Mouse (Mus musculus) forelimb bud, embryonic 11.5 days (tissue): ENCODE data around the gene Fbf1.

Experiments
- DNase-seq: peaks from one replicate; pipeline ENCODE4 v3.0.0-alpha.2; 2012; ENCODE audit warnings: low read depth, low spot score

Gene Fbf1

DNA sequence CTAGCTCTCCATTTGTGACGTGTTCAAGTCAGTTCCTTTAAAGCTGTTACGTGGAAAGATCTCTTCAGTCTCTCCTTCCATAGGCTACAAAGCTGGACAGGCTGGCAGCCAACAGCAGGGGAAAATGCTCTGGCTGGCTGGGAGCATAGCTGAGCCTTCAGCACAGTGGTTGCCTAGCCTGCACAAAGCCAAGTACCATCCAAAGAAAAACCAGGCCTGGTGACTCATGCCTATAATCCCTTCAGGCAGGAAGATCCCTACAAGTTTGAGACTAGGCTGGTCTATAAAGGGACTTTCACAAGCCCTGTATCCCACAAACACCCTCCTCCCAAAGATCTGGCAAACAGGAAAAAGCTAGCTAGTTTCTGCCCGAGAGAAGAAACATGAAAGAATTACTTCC lies 17.9 kb upstream of the Fbf1 start:
- DNase-seq: no peak

DNA sequence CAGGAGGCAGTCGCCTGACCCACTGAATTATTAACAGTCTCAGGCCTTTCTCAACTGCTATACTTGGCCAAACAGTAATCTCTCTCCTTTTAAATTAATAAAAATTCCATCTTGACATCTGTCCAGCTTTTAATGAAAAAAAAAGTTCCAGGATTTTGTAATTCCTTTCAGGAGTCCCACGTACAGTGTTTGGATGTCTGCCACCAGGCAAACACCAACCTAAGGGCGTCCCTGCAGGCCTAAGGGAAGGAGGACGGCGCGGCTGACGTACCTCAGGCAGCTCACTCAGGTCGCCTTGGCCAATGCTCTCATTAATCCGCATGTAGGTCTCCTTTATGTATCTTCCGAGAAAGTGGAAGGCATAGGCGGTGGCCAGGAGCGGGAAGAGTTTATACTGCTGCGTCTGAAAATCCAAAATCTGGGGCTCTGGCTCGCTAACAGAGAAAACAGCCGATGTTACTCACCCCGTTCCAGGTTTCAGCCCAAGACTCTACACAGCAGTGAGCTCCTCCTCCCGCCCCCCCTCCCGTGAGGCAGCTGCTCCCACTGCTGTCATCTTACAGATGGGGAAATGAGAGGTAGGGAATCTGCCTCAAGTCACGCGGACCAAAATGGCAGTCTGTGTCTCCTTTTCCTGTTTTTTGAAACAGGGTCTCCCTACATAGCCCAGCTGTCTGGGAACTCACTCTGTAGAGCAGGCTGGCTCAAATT lies 10.6 kb upstream of the Fbf1 start:
- DNase-seq: no peak

- DNase-seq: no peak
Measured at GRCm38 (mm10) chr11:116176010-116176409, 8.0 kb upstream of the Fbf1 start.

- no peak for DNase-seq
Measured at GRCm38 (mm10) chr11:116174775-116175448, 6.9 kb upstream of the Fbf1 start.

DNA sequence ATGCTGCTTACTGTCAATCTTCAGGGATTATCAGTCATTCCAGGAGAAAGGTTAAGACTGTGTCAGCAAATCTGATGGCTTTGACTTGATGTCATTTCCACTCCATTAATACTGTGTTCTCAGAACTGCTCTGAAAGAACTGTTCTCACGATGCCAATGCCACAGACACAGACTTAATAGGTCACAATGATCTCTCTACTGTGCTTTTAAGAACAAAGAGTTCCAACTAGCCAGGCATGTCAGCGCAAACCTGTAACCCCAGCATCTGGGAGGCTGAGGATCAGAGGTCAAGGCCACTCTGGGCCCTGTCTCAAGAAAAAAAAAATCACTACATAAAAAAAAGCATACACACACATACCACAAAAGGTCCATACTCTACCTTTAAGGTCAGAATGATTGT lies 4.0 kb upstream of the Fbf1 start:
- DNase-seq: no peak

DNA sequence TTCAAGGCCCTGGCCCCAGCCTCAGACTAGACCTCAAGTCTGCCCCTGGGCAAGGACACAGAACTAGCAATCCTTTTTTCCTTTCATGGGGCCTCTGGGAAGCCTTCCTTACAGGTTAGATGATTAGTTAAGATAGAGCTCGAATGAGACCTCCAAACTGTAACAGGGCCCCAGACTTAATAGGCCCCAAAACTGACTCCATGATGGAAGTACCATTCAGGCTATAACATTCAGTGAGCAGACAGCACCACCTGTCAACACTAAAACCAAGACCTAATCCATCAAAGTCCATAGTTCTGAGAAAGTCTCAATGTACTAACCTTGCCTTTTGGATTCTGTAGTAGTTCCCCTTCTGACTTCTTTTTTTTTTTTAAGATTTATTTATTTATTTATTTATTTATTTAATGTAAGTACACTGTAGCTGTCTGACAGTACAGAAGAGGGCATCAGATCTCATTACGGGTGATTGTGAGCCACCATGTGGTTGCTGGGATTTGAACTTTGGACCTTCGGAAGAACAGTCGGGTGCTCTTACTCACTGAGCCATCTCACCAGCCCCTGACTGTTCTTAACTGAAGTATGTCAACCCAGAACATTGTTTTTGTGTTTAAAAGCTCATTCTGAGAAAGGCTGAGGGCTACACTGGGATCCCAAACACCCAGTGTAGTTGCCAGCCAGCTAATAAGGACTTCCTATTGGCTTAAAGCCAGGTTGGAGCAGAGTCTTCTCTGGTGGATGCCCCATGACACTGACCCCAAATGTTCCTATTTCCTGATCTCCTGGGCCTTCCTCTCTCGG lies 2.2 kb upstream of the Fbf1 start:
- no peak for DNase-seq

GRCm38 (mm10) chr11:116169214-116169613 lies 1.2 kb upstream of the Fbf1 start:
- no peak for DNase-seq

GRCm38 (mm10) chr11:116167232-116167631 lies 734 bp downstream of the Fbf1 start:
- peak; percentile 19 for DNase-seq

GRCm38 (mm10) chr11:116163002-116163401 lies 5.0 kb downstream of the Fbf1 start:
- no peak for DNase-seq

DNA sequence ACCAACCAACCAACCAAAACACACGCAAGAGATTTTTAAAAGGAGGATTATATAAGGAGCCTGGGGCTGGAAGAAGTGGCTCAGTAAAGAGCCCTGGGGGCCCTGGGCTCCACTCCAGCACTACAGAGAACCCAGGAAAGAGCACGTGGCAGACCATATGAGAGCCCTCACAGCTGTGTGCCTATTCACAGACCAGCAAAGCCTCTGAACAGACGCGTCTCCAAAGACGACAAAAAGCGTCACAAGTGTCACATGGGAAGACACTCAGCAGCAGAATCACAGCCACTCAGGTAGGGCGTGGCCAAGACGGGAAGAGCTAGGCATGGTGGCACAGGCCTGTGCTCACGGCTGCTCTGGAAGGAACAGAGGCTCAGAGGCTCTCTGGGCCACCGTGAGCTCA lies 5.8 kb downstream of the Fbf1 start:
- no peak for DNase-seq

DNA sequence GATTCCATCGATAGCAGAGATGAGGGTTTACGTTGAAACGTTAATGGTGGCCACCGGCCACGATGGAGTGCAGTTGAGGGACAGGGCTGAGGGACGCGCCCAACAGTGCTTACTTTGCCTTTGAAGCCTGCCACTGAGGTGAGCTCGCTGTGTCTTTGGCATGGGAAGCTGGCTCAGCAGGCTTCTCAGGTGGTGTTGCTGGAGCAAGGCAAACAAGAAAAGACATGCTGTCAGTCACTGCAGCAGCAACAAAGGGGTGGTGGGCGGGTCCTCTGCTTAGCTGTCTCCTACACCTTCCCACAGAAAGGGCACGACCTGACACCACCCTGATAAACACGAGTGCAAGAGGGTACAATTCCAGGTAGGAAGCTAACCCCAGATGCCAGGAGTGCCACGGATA lies 6.7 kb downstream of the Fbf1 start:
- DNase-seq: no peak

- DNase-seq: no peak
Measured at GRCm38 (mm10) chr11:116150960-116151359, 17.0 kb downstream of the Fbf1 start.

DNA sequence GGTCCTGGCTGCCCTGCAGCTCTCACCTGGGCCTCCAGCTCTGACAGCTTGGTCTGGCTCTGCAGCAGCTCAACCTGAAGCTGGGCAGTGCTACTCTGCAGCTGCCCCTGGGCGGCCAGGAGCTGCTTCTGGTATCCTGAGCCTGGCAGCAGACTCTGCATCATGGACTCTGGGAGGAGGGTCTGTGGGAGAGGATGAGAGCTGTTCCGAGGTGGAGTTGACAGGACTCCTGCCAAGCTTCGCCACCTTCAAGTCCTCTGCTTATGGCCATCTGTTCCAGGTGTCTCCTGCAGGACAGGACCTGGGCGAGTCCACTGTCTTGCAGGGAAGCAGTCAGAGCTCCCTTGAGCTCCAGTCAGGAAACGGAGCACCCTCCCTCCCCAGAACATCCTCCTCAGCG lies 18.6 kb downstream of the Fbf1 start:
- no peak for DNase-seq

DNA sequence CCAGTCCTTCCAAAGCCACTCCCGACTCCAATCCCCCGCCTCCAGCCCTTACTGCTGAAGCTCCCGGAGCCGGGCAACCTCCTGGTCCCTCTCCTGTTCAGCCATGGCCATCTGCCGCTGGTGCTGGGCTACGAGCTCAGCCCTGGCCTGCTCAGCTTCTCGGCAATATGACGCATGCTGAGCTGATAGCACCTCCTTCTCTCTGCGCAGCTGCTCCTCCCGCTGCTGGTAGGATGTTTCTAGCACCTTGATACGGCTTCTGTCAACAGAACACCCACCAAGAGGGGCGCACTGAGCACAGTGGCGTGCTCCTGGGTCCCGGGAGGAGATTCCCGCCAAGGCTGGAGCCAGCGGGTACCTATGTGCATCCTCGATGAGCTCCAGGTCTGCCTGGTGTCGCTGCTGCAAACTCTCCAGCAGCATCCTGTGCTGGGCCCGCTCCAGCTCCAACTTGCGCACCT lies 19.2 kb downstream of the Fbf1 start:
- no peak for DNase-seq

DNA sequence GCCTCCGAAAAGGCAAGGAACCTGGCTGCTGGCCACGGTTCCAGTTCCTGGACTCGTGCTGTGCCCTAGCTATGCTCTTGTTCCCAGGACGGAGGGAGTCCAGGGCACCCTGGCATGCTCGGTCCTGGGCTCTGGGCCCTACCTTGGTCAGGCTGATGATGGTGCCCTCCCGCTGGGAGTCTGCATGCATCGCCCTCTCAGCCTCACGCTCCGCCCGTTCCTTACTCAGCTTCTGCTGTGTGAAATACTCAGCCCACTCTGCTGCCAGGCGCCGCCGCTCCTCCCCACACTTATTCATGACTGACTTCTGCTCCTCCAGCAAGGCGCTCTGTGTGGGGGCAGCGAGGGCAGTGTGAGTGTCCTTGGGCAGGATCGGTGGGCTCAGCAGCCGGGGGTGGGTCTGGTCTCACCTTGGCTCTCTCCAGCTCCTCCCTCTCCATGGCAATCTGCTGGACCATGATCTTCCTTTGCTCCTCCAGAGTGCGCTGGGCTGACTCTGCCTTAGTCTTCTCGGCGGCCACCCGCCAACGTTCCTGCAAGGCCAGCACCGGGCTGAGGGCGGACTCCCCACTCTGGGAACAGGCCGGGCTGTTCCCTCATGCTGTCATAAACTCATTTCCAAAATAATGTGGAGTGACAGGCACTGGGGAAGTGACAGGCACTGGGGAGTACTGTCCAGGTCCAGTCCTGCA lies 21.5 kb downstream of the Fbf1 start:
- DNase-seq: no peak

DNA sequence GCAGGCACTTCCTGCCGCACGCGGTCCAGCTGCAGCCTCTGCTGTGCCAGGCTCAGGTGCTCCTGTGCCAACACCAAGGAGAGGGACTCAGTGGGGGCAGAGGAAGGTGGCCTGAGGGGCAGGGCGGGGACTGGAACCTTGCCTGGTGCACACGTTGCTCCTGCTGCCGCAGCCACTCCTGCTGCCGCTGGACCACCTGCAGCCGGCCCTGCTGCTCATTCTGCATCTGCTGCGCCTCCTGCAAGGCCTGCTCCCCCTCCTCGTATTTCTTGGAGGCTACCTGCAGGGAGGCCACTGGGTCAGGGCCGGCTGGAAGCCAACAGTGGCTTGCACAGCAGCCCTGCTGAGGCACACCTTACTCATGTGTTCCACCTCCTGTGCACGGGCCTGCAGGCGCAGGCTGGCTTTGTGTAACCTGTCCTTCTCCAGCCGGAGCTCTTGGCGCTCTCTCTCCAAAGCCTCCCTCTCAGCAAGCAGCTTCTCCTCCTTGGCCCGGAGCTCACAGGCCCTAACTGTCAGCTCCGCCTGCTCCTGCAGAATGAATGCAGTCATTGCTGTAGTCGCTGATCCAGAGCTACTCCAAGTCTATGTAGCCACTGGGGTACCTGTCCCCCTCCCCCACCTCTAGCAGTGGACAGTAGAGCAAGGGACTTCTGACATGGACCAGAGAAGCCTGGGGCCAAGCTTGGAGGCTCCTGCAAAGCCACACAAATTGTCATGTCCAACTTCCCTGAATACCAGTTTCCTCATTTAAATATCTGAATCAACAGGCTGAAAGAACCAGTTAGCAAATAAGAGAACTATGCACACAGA lies 22.3 kb downstream of the Fbf1 start:
- no peak for DNase-seq

GRCm38 (mm10) chr11:116143468-116143867 lies 24.5 kb downstream of the Fbf1 start:
- no peak for DNase-seq

DNA sequence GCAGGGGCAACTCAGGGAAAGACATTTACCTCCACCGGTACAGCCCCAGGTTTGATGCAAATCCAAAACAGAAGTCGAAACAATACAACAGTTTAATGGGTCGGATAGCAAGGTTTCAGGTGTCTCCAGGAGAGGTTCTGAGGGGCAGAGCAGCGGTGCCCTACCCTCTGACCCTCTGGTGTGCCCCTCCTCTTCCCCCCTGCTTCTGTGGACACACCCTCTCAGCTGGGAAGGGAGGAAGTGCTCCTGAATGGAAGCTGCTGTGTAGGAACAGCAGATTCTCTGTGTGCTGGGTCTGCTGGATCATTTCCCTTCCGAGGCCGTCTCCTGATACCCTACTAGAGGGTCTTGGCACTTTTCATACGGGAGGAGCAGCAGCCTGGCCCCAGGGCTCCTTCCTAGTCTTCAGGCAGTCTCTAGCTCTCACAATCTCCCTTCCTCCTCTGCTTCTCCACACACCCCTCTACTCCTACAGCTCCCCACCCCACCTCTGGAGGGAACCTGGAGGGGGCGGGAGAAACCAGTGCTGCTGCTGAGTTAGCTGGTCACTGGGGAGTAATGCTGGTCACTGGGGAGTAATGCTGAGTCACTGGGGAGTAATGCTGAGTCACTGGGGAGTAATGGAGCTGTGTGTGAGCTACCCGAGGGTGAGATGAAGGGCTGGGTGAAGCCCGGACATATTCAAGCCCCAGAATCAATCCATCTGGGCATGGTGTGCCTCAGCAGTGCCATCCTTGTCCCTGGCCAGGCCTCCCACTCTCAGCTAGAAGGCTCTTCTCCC lies 25.6 kb downstream of the Fbf1 start:
- no peak for DNase-seq

DNA sequence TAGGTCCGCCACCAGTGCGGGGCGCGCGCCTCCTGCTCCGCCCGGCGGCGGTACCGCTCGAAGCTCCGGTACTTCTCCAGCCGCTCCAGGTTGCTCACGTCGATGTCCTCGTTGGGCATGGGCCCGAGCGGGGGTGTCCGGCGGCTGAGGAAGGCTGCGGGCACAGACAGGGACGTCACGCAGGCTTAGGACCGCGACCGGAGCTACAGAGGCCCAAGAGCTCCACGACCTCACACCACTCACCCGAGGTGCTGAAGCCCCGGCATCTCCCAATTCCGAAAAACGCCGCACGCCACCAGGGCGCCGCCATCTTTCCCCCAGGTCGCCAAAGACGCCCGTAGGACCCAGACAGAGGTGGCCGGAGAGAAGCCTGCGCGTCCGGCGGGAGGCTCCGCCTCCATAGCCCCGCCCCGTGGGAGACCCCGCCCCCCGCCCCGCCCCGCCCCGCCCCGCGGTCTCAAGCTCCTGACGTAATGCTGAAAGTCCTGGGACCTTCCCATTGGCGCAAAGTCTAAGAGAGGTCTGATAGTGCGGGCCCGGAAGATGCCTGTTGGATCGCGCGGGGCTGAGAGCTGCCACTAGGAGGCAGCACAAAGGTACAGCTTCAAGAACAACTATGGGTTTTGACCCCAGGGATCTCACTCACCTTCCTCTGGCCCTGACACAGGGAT lies 29.4 kb downstream of the Fbf1 start, which contains the start of gene Mrpl38:
Gene Mrpl38, minus strand, starts transcription at position 401 of the 671 bp plus-strand sequence.
- DNase-seq: peak; percentile 97

DNA sequence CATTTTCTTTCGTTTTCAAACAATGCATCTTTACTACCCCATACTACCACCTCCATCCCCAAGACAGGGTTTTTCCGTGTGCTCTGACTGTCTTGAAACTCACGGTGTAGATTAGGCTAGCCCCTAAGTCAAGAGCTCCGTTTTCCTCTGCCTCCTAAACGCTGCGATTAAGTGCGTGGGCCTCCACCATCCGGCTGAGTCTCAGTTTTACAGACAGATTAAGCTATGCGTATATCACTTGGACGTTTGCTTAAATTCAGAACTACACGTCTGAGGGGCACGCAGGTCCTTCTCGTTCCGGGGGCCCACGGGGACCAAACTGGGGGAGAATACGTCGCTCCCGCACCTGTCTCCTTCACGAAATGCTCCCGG lies 29.9 kb downstream of the Fbf1 start:
- DNase-seq: no peak
